Mouse (Mus musculus): ENCODE data around the gene Rab3d. TPM values are rescaled to one million over a fixed set of nuclear protein-coding genes. Genes with fewer than 3 reads are reported as not detected.

The Rab3d gene
- 10.8 and 11.4 TPM in 2 replicates for polyA plus RNA-seq (2015; fragmentation: Nextera tagmentation; extraction: Ambion mirVana)

DNA sequence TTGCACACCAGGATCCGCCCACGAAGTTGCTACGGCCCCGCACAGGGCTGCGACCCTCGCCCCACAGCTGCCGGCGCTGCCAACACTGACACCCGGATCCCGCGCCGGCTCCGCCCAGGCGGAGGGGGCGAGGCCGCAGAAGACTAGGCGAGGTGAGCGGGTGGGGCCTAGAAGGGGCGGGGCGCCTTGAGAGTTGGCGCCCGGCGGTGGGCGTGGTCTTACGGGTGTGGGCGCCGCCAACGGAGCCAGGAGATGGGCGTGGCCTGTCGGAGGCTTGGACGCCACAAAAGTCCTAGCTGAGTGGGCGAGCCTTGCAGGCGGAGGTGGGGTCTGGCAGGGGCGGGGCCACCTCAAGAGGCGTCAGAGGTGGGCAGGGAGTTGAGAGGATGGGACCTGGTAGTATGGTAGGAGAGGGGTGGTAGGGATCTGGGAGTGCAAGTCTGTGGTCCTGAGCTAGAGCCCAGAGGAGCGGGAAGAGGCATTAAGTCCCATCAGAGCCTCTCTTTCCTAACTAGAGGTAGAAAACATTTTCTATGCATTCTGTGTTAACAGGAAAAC, at the start of gene Rab3d:
TSS of gene Rab3d (minus strand) at position 158 of the 558 bp plus-strand sequence.
- Histone ChIP-seq H3K4me1 (ENCODE audit: control insufficient read depth, insufficient read depth, low read length) (peaks cover 7% of the 10 kb centered on the region), H3K36me3 (ENCODE audit: control insufficient read depth, insufficient read depth) (no peaks in the 10 kb centered on the region), H3K27me3 (ENCODE audit: control insufficient read depth, insufficient read depth, low read length) (no peaks in the 10 kb centered on the region), H3K9me3 (replicated peaks; ENCODE audit: control insufficient read depth, low read length) (no peaks in the 10 kb centered on the region), H3K27ac (ENCODE audit: low read length) (peak within 1 kb of the TSS; percentile 17; the same call in 1 of the 2 replicates), H3K9ac (ENCODE audit: low read length) (peak within 1 kb of the TSS; percentile 72), H3K4me2 (ENCODE audit: low read depth, low read length) (peak within 1 kb of the TSS; percentile 86), H3K4me3 (ENCODE audit: low read length) (peak within 1 kb of the TSS; percentile 69)
- ATAC-seq (replicated peaks; ENCODE audit: extremely low read depth, insufficient read depth, low FRiP score): peak; percentile 94
- WGBS: under 1% methylated on average over 36 of the region's 36 CpGs

- 9% methylated on average over 8 of the region's 8 CpGs for WGBS
- H3K27me3 ChIP-seq (ENCODE audit: control insufficient read depth, insufficient read depth, low read length): peaks cover 24% of the 10 kb centered on the region
- H3K27ac ChIP-seq (ENCODE audit: low read length): no peak within 1 kb of the TSS
- no peaks in the 10 kb centered on the region for H3K9me3 ChIP-seq (replicated peaks; ENCODE audit: control insufficient read depth, low read length)
- H3K4me2 ChIP-seq (ENCODE audit: low read depth, low read length): peak within 1 kb of the TSS; percentile 77
- H3K4me3 ChIP-seq (ENCODE audit: low read length): peak within 1 kb of the TSS; percentile 51
- peaks cover 29% of the 10 kb centered on the region for H3K4me1 ChIP-seq (ENCODE audit: control insufficient read depth, insufficient read depth, low read length)
- peak; percentile 61; the same call in 1 of the 2 replicates for ATAC-seq (replicated peaks; ENCODE audit: extremely low read depth, insufficient read depth, low FRiP score)
- no peaks in the 10 kb centered on the region for H3K36me3 ChIP-seq (ENCODE audit: control insufficient read depth, insufficient read depth)
- peak within 1 kb of the TSS; percentile 55 for H3K9ac ChIP-seq (ENCODE audit: low read length)
Measured at GRCm38 (mm10) chr9:21963417-21963816, 45.4 kb upstream of the Rab3d start, which contains the start of gene Epor. TSS of gene Epor (minus strand) at chr9:21963506.

DNA sequence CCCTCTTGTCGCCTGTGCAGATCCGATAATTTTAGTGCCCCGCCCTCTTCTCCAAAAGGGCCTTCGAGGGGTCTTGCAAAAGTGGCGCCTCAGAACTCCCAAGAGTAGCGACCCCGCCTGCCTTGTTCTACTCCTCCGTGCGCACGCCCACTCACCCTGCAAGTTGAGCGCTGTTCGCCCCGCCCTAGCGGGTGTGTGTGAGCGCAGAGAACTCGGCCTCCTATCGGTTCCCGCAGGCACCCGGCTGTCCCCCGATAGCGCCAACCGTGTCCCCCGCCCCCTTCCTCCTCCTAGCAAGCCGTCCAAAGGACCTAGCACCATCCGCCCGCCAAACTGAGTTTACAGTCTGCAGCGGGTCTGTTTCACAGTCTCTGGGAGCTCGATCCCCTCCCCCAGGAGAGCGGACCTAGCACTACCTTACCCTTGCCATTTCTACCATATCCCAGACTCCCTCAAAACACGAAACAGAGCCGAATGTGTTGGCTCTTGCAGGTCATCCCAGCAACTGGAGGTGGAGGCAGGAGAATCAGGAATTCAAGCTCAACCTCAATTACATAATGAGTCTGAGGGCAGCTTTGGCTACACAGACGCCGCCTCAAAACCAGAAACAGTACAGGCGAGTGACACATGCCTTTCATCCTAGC, 44.5 kb upstream of the Rab3d start:
- peaks cover 29% of the 10 kb centered on the region for H3K4me1 ChIP-seq (ENCODE audit: control insufficient read depth, insufficient read depth, low read length)
- no peaks in the 10 kb centered on the region for H3K9me3 ChIP-seq (replicated peaks; ENCODE audit: control insufficient read depth, low read length)
- no peak overlapping the region for H3K27ac ChIP-seq (ENCODE audit: low read length)
- peaks cover 24% of the 10 kb centered on the region for H3K27me3 ChIP-seq (ENCODE audit: control insufficient read depth, insufficient read depth, low read length)
- no peaks in the 10 kb centered on the region for H3K36me3 ChIP-seq (ENCODE audit: control insufficient read depth, insufficient read depth)
- H3K9ac ChIP-seq (ENCODE audit: low read length): peak overlapping the region; percentile 55
- peak; percentile 74 for ATAC-seq (replicated peaks; ENCODE audit: extremely low read depth, insufficient read depth, low FRiP score)
- 3% methylated on average over 34 of the region's 34 CpGs for WGBS
- H3K4me3 ChIP-seq (ENCODE audit: low read length): peak overlapping the region; percentile 51
- H3K4me2 ChIP-seq (ENCODE audit: low read depth, low read length): peak overlapping the region; percentile 77

GRCm38 (mm10) chr9:21962010-21962409, 44.0 kb upstream of the Rab3d start:
- Histone ChIP-seq H3K4me2 (ENCODE audit: low read depth, low read length) (peak overlapping the region; percentile 77), H3K36me3 (ENCODE audit: control insufficient read depth, insufficient read depth) (no peaks in the 10 kb centered on the region), H3K27me3 (ENCODE audit: control insufficient read depth, insufficient read depth, low read length) (peaks cover 24% of the 10 kb centered on the region), H3K27ac (ENCODE audit: low read length) (no peak overlapping the region), H3K9ac (ENCODE audit: low read length) (peak overlapping the region; percentile 55), H3K4me1 (ENCODE audit: control insufficient read depth, insufficient read depth, low read length) (peaks cover 29% of the 10 kb centered on the region), H3K9me3 (replicated peaks; ENCODE audit: control insufficient read depth, low read length) (no peaks in the 10 kb centered on the region), H3K4me3 (ENCODE audit: low read length) (peak overlapping the region; percentile 51)
- WGBS: 2% methylated on average over 15 of the region's 15 CpGs
- peak; percentile 21 for ATAC-seq (replicated peaks; ENCODE audit: extremely low read depth, insufficient read depth, low FRiP score)

GRCm38 (mm10) chr9:21961366-21961980, 43.5 kb upstream of the Rab3d start:
- ATAC-seq (replicated peaks; ENCODE audit: extremely low read depth, insufficient read depth, low FRiP score): no peak
- H3K4me1 ChIP-seq (ENCODE audit: control insufficient read depth, insufficient read depth, low read length): peaks cover 30% of the 10 kb centered on the region
- H3K27ac ChIP-seq (ENCODE audit: low read length): no peak overlapping the region
- peaks cover 24% of the 10 kb centered on the region for H3K27me3 ChIP-seq (ENCODE audit: control insufficient read depth, insufficient read depth, low read length)
- peak overlapping the region; percentile 55 for H3K9ac ChIP-seq (ENCODE audit: low read length)
- no peaks in the 10 kb centered on the region for H3K36me3 ChIP-seq (ENCODE audit: control insufficient read depth, insufficient read depth)
- H3K9me3 ChIP-seq (replicated peaks; ENCODE audit: control insufficient read depth, low read length): no peaks in the 10 kb centered on the region
- H3K4me3 ChIP-seq (ENCODE audit: low read length): peak overlapping the region; percentile 51
- WGBS: 1% methylated on average over 34 of the region's 35 CpGs
- H3K4me2 ChIP-seq (ENCODE audit: low read depth, low read length): peak overlapping the region; percentile 77

DNA sequence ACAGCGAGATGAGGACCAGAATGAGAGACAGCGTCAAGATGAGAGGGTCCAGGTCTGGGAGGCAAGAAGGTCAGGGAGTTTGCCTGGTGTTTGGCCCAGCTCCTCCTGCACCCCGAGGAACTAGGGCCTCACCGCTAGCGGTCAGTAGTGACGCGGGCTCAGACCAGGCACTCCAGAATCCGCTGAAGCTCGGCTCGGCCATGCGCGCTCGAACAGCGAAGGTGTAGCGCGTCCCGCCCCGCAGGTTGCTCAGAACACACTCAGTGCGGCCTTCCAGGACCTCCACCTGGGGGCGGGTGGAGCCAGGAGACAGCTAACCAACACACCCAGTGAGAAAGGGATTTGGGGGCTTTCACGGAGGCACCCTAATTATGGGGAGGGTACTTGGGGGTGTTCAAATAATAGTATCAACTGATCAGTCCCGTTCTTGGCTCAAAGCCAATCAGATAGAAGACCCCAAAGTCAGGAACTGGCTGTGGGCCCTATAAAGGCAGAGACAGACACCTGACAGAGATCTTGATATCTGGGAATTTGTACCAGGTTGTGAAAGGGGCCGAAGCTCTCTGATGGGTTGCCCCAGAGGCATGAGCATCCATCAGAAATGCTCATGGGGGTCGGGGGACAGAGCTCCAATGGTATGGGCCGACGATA, 42.7 kb upstream of the Rab3d start:
- H3K4me3 ChIP-seq (ENCODE audit: low read length): no peak overlapping the region
- no peak overlapping the region for H3K27ac ChIP-seq (ENCODE audit: low read length)
- no peak overlapping the region for H3K9ac ChIP-seq (ENCODE audit: low read length)
- H3K36me3 ChIP-seq (ENCODE audit: control insufficient read depth, insufficient read depth): no peaks in the 10 kb centered on the region
- no peak overlapping the region for H3K4me2 ChIP-seq (ENCODE audit: low read depth, low read length)
- no peak for ATAC-seq (replicated peaks; ENCODE audit: extremely low read depth, insufficient read depth, low FRiP score)
- 24% methylated on average over 26 of the region's 26 CpGs for WGBS
- no peaks in the 10 kb centered on the region for H3K9me3 ChIP-seq (replicated peaks; ENCODE audit: control insufficient read depth, low read length)
- peaks cover 33% of the 10 kb centered on the region for H3K4me1 ChIP-seq (ENCODE audit: control insufficient read depth, insufficient read depth, low read length)
- H3K27me3 ChIP-seq (ENCODE audit: control insufficient read depth, insufficient read depth, low read length): peaks cover 24% of the 10 kb centered on the region

GRCm38 (mm10) chr9:21960135-21960534, 42.1 kb upstream of the Rab3d start:
- ATAC-seq (replicated peaks; ENCODE audit: extremely low read depth, insufficient read depth, low FRiP score): no peak
- no peaks in the 10 kb centered on the region for H3K9me3 ChIP-seq (replicated peaks; ENCODE audit: control insufficient read depth, low read length)
- WGBS: 57% methylated on average over 9 of the region's 9 CpGs
- H3K27me3 ChIP-seq (ENCODE audit: control insufficient read depth, insufficient read depth, low read length): peaks cover 24% of the 10 kb centered on the region
- no peak overlapping the region for H3K4me2 ChIP-seq (ENCODE audit: low read depth, low read length)
- H3K4me1 ChIP-seq (ENCODE audit: control insufficient read depth, insufficient read depth, low read length): peaks cover 33% of the 10 kb centered on the region
- H3K36me3 ChIP-seq (ENCODE audit: control insufficient read depth, insufficient read depth): no peaks in the 10 kb centered on the region
- no peak overlapping the region for H3K4me3 ChIP-seq (ENCODE audit: low read length)
- no peak overlapping the region for H3K9ac ChIP-seq (ENCODE audit: low read length)
- no peak overlapping the region for H3K27ac ChIP-seq (ENCODE audit: low read length)

GRCm38 (mm10) chr9:21959244-21959643, 41.3 kb upstream of the Rab3d start:
- Histone ChIP-seq H3K9ac (ENCODE audit: low read length) (no peak overlapping the region), H3K4me1 (ENCODE audit: control insufficient read depth, insufficient read depth, low read length) (peaks cover 33% of the 10 kb centered on the region), H3K4me2 (ENCODE audit: low read depth, low read length) (no peak overlapping the region), H3K4me3 (ENCODE audit: low read length) (no peak overlapping the region), H3K27ac (ENCODE audit: low read length) (no peak overlapping the region), H3K36me3 (ENCODE audit: control insufficient read depth, insufficient read depth) (no peaks in the 10 kb centered on the region), H3K9me3 (replicated peaks; ENCODE audit: control insufficient read depth, low read length) (no peaks in the 10 kb centered on the region), H3K27me3 (ENCODE audit: control insufficient read depth, insufficient read depth, low read length) (peaks cover 24% of the 10 kb centered on the region)
- no peak for ATAC-seq (replicated peaks; ENCODE audit: extremely low read depth, insufficient read depth, low FRiP score)
- 85% methylated on average over 7 of the region's 7 CpGs for WGBS

Data from heart, embryonic 16.5 days (tissue).